Mouse (Mus musculus) right cerebral cortex, postnatal 36 days (tissue): ENCODE measurements at regions not wholly inside any gene's neighbourhood (a gene's known extent, or its start where the extent isn't known, plus 50 kb on each side); places are given as distances from the start of the nearest gene placed in this dataset.
"Not testable (repeated sequence)": the region's sequence is repeated elsewhere in the genome, so short reads cannot be mapped to it uniquely, and the experiment has no call there.

Experiments
- DNase-seq, 2 experiments: peaks; one replicate each; pipeline ENCODE4 v3.0.0; 2022; ENCODE audit warnings: low spot score in 2 of 2, mixed read lengths in 1 of 2

GRCm38 (mm10) chr7:29639591-29639990 lies 87.2 kb downstream of the Catsperg2 start:
- not testable (repeated sequence) for DNase-seq

GRCm38 (mm10) chr7:29602356-29602755 lies 83.9 kb upstream of the Sipa1l3 start:
- no peak for DNase-seq

GRCm38 (mm10) chr7:29601337-29601736 lies 82.9 kb upstream of the Sipa1l3 start:
- no peak for DNase-seq

GRCm38 (mm10) chr7:29597291-29597690 lies 78.8 kb upstream of the Sipa1l3 start:
- peak; percentile 3 to 7 for DNase-seq

GRCm38 (mm10) chr7:29578128-29578527 lies 59.7 kb upstream of the Sipa1l3 start:
- DNase-seq = no peak

GRCm38 (mm10) chr7:29575606-29576005 lies 57.2 kb upstream of the Sipa1l3 start:
- DNase-seq = no peak
